Mouse (Mus musculus): ENCODE measurements around the gene Hmcn1. TPM values are rescaled to one million over a fixed set of nuclear protein-coding genes. Genes with fewer than 3 reads are reported as not detected.

The Hmcn1 gene
- polyA plus RNA-seq, 1 experiment from 2014 or later: 1.7 TPM

Other genes with a start within 250 kb of the Hmcn1 start
- gene Gm47985, start 189.1 kb upstream of the Hmcn1 start, polyA plus RNA-seq (2015; fragmentation: Nextera tagmentation; extraction: Ambion mirVana): 1.9 and 2.2 TPM in 2 replicates
- 1.2 and 1.3 TPM in 2 replicates for gene Gm8947, start 198.9 kb upstream of the Hmcn1 start, polyA plus RNA-seq (2015; fragmentation: Nextera tagmentation; extraction: Ambion mirVana)
- gene Gm47995, start 205.0 kb upstream of the Hmcn1 start, polyA plus RNA-seq (2015; fragmentation: Nextera tagmentation; extraction: Ambion mirVana): 0.74 and 0.82 TPM in 2 replicates
- gene 3110040M04Rik, start 210.7 kb upstream of the Hmcn1 start, polyA plus RNA-seq (2015; fragmentation: Nextera tagmentation; extraction: Ambion mirVana): 0.39 and 1.0 TPM in 2 replicates
- gene Gm47996, start 216.7 kb upstream of the Hmcn1 start, polyA plus RNA-seq (2015; fragmentation: Nextera tagmentation; extraction: Ambion mirVana): 0.18 and 0.31 TPM in 2 replicates